Mouse (Mus musculus) liver, adult 10 weeks (tissue): ENCODE data around the gene Was. TPM values are rescaled to one million over a fixed set of nuclear protein-coding genes. Genes with fewer than 3 reads are reported as not detected.

ENCODE experiments used
- polyA plus RNA-seq: library from polyadenylated mRNA; stranded (reverse); fragments of 350-450 nt; fragmentation: Illumina TruSeq; extraction: RNeasy Lipid Tissue Mini Kit (QIAGEN cat#74804); gene quantifications from one replicate; pipeline ENCODE4 v1.2.3, GENCODE M21; 2014; ENCODE audit warnings: low read depth, low replicate concordance

Gene Was
- polyA plus RNA-seq = 0.48 TPM

GRCm38 (mm10) chrX:8090346-8090953 lies at the start of gene Was:
Gene Was, minus strand, starts transcription at chrX:8090498.

GRCm38 (mm10) chrX:8132017-8132976 lies 42.0 kb upstream of the Was start, which contains the start of gene Wdr13:
Gene Wdr13, minus strand, starts transcription at chrX:8132892.

DNA sequence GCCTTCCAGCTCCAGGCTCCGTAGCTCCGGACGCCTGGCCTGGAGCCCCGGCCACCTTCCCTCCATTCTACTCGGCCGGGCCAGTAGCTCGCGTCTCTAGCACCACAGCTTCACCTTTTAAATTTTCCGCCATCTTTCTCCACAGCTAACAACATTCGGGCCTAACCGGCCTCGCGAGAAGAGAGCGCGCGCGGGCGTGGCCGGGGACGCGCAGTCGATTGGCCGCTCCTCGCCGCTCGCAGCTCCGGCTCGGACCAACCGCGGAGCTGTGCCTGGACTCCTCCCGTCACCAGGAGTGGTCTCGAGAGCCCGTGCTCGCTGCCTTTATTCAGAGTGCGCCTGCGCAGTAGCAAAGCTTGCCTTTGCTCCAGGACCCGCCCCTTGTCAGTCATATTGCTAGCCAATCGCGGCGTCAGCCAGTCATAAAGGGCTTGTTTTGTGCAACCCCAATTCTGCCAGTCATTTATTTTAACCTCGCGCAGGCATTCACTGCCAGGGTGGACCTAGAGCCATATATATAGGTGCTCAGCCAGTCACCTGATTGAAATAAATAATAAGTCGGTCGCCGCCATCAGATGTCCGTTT lies 15.8 kb downstream of the Was start, which contains the start of gene Suv39h1:
Gene Suv39h1 (minus strand): TSS at position 331 of the 585 bp plus-strand sequence.

Other genes starting within 250 kb of the Was start
- gene Otud5, start 249.1 kb downstream of the Was start, polyA plus RNA-seq = 24.3 TPM
- 2.3 TPM for gene Pim2, start 212.2 kb downstream of the Was start, polyA plus RNA-seq
- 3.7 TPM for gene Slc35a2, start 206.5 kb downstream of the Was start, polyA plus RNA-seq
- 13.4 TPM for gene Pqbp1, start 191.2 kb downstream of the Was start, polyA plus RNA-seq
- 4.2 TPM for gene Timm17b, start 191.1 kb downstream of the Was start, polyA plus RNA-seq
- gene Gm10491, start 182.7 kb downstream of the Was start, polyA plus RNA-seq = not detected
- gene Gm10490, start 181.0 kb downstream of the Was start, polyA plus RNA-seq = not detected
- not detected for gene Pcsk1n, start 170.7 kb downstream of the Was start, polyA plus RNA-seq
- not detected for gene Eras, start 161.9 kb downstream of the Was start, polyA plus RNA-seq
- 2.6 TPM for gene Hdac6, start 142.6 kb downstream of the Was start, polyA plus RNA-seq
- gene Gata1, start 112.4 kb downstream of the Was start, polyA plus RNA-seq = not detected
- 0.93 TPM for gene Glod5, start 72.0 kb downstream of the Was start, polyA plus RNA-seq
- gene Suv39h1, start 15.7 kb downstream of the Was start, polyA plus RNA-seq = 3.0 TPM
- gene Wdr13, start 42.4 kb upstream of the Was start, polyA plus RNA-seq = 17.7 TPM
- 91.4 TPM for gene Rbm3, start 55.4 kb upstream of the Was start, polyA plus RNA-seq
- not detected for gene Tbc1d25, start 85.7 kb upstream of the Was start, polyA plus RNA-seq
- gene Ebp, start 103.0 kb upstream of the Was start, polyA plus RNA-seq = 166 TPM
- gene Porcn, start 116.0 kb upstream of the Was start, polyA plus RNA-seq = 1.2 TPM
- 12.4 TPM for gene Ftsj1, start 161.9 kb upstream of the Was start, polyA plus RNA-seq
- gene Slc38a5, start 180.6 kb upstream of the Was start, polyA plus RNA-seq = not detected
- not detected for gene Ssxb10, start 236.9 kb upstream of the Was start, polyA plus RNA-seq